Mouse (Mus musculus): ENCODE measurements around the gene Rccd1. TPM values are rescaled to one million over a fixed set of nuclear protein-coding genes. Genes with fewer than 3 reads are reported as not detected.
A peak's percentile ranks its signal among the peaks of the same experiment; 100 is the strongest.

Rccd1 gene
- total RNA-seq, 2 experiments from 2014 or later: 5.2 to 9.9 TPM

DNA sequence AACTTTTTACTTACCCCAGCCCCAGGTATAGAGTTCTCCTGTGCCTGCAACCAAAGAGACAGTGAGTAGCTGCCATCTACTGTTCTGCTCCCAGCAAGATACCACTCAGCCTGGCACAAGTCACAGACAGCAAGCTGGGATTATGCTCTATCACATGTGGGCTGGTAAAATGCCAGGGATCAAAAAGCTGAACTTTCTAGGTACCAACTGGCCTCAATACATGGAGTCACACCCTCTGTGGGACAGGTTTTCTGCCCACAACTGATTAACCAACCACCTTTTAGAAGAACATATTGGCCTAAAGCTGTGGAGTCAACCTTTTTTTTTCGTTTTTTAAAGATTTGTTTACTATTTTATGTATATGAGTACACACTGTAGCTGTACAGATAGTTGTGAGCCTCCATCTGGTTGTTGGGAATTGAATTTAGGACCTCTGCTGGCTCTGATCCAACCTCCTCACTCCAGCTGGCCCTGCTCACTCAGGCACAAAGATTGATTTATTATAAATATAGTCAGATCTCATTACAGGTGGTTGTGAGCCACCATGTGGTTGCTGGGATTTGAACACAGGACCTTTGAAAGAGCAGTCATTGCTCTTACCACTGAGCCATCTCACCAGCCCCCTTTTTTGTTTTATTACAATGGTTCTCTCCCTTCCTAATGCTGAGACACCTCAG is 6.7 kb downstream of the Rccd1 start:
- intact Hi-C loops (cut with DNase I): no loop called here
- no peak for DNase-seq

DNA sequence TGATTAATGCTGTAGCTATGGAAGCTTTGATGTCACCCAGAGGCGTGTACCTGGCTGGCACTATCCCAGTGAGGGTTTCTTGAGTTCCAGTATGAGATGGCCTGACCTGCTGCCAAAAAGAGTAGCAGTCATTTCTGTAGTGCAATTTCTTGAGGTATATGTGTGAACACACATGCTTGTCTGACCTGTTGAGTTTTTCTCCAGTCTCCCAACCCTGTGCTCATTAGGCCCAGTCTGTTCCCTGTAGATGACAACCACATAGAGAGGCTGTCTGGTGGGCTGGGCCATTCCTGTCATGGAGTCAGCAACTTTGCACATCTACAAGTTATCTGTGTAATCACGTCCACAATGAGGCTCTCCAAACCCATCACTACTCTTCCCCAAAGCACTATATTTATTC is 8.5 kb downstream of the Rccd1 start:
- DNase-seq: no peak
- intact Hi-C loops (cut with DNase I): no loop called here

- no peak for DNase-seq
- intact Hi-C loops (cut with DNase I): no loop called here
Observed at GRCm38 (mm10) chr7:80310771-80311170, 13.5 kb downstream of the Rccd1 start.

DNA sequence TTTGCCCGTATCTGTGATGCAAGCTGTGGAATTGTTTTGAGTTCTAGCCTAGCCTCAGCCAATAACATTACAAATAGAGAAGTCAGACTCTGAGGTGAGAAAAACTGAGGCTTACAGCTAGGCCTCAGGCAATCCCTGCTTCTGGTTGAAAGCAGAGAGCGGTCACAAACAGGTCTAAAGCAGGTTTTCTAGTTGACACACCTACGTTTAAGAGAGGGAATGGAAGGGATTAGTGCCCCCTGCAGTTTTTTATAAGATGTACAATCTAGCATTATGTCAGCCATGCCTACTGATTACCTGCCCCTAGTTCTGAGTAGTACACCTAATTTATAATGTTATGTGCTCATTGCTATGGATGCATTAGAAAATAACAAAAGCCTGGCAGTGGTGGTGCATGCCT is 16.5 kb downstream of the Rccd1 start:
- intact Hi-C loops (cut with DNase I): no loop called here
- no peak for DNase-seq

- intact Hi-C loops (cut with DNase I): no loop called here
- DNase-seq: no peak
Observed at GRCm38 (mm10) chr7:80301522-80301921, 22.7 kb downstream of the Rccd1 start.

- intact Hi-C loops (cut with DNase I): no loop called here
- no peak for DNase-seq
Observed at GRCm38 (mm10) chr7:80299568-80299967, 24.7 kb downstream of the Rccd1 start.

GRCm38 (mm10) chr7:80298754-80299153 is 25.5 kb downstream of the Rccd1 start:
- no peak for DNase-seq
- intact Hi-C loops (cut with DNase I): no loop called here

- DNase-seq: no peak
- intact Hi-C loops (cut with DNase I): no loop called here
Observed at GRCm38 (mm10) chr7:80297041-80297440, 27.2 kb downstream of the Rccd1 start.

GRCm38 (mm10) chr7:80296462-80296861 is 27.8 kb downstream of the Rccd1 start:
- no peak for DNase-seq
- intact Hi-C loops (cut with DNase I): no loop called here

DNA sequence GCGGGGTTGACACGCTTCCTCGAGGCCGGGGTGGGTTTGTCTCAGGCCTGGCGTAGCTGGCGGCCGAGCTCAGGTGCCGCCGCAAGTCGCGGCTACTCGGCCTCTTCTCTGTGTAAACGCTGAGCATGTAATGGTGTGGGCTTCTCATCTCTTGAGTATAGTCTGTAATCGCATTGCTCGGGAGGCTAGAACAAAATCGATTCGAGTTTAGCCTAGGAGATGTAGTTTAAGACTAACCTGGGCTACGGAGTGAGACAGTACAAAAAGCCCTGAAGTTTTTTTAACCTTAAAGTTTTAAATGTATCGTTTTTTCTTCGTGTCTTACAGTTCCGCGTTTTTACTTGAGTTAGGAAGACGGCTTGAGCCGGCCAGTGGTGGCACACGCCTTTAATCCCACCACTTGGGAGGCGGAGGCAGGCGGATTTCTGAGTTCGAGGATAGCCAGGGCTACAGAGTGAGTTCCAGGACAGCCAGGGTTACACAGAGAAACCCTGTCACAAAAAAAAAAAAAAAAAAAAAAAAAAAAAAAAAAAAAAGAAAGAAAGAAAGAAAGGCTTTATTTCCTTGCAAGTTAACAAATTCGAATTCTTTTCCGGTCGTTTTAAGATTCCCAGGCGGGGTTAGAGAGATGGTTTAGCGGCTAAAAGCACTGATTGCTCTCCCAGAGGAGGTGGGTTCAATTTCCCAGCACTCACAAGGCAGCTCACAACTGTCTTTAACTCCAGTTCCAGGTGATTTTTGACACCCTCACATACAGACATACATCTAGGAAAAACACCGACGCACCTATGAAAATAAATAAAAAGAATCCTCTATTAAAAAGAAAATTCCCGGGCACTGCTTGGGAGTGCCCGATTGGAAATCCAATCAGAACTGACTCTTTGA is 29.2 kb downstream of the Rccd1 start:
- intact Hi-C loops (cut with DNase I): no loop called here
- no peak for DNase-seq

GRCm38 (mm10) chr7:80294062-80294763 is 30.0 kb downstream of the Rccd1 start, which contains the start of gene Prc1:
TSS of gene Prc1 (plus strand) at chr7:80294450.
- intact Hi-C loops (cut with DNase I): no loop called here

GRCm38 (mm10) chr7:80287736-80288135 is 36.5 kb downstream of the Rccd1 start:
- intact Hi-C loops (cut with DNase I): no loop called here

More at GRCm38 (mm10) chr7:80294062-80294763, 30.0 kb downstream of the Rccd1 start, which contains the start of gene Prc1:
- peak; percentile 97 to 99 for DNase-seq

GRCm38 (mm10) chr7:80285725-80286124 is 38.5 kb downstream of the Rccd1 start:
- no peak for DNase-seq
- intact Hi-C loops (cut with DNase I): no loop called here

More at GRCm38 (mm10) chr7:80287736-80288135, 36.5 kb downstream of the Rccd1 start:
- no peak for DNase-seq

DNA sequence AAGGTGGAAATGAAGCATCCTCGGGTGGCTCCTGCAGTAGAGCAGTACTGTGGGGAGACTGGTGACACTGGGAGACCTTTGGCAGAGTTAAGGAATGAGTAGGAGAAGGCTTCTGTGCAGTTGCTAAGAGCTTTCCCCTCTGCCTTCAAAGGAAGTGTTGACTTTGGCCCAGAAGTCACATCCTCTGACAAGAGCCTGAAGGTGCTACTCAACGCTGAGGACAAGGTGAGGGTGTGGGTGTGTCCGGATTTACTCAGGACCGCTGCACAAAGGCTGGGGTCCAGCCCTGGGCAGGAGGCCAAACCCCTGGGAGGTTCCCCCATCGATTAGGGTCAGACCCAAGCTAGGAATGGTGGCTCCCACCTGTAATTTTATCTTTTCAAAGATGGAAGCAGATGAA is 39.9 kb downstream of the Rccd1 start:
- intact Hi-C loops (cut with DNase I): no loop called here
- DNase-seq: no peak

DNA sequence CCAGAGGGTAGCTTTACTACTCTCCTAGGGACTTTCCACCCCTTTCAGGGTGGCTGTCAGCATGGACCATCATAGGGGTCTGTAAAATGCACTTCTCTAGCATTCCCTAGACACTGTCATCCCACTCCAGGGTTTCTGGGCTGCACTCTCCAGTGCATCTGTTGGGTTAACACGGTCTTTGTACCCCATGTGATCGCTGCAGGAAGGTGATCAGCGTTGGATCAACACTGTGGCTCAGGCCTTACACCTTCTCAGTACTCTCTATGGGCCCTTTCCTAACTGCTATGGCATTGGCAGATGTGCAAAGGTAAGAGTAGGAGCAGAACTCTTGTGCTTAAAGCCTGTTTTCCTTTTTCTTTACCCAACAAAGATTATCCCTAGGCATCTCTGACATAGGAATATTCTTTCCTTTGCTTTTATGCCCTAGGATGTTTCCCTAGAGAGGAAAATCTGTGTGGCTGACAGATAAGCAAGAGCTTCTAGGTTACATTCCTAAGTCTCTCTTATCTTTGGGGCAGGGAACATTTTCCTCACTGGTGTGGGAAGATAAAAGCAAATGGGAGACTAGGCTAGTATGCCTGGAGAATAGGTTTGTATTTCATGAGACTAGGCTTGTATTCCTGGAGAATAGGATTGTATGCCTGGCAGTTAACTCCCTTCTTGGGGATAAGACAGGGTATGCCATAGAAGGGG is 40.9 kb downstream of the Rccd1 start:
- intact Hi-C loops (cut with DNase I): no loop called here
- DNase-seq: no peak

DNA sequence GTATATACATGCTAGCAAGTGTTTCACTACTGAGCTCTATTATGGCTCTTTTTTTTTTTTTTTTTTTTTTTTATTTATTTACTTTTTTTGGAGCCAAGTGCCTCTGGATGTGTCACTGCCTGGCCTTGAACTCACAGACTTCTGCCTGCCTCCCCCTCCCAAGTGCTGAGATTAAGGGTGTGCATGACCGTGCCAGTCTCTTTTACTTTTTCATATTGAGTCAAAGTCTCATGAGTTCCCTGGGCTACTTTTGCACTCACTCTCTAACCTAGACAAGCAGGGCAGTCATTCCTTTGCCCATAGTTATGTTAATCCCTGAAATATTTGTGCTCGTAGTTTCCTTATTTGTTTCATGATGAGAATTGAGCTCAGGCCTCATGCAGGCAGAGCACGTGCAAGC is 42.6 kb downstream of the Rccd1 start:
- intact Hi-C loops (cut with DNase I): no loop called here
- no peak for DNase-seq

- intact Hi-C loops (cut with DNase I): no loop called here
- DNase-seq: no peak
Observed at GRCm38 (mm10) chr7:80280998-80281397, 43.3 kb downstream of the Rccd1 start.

DNA sequence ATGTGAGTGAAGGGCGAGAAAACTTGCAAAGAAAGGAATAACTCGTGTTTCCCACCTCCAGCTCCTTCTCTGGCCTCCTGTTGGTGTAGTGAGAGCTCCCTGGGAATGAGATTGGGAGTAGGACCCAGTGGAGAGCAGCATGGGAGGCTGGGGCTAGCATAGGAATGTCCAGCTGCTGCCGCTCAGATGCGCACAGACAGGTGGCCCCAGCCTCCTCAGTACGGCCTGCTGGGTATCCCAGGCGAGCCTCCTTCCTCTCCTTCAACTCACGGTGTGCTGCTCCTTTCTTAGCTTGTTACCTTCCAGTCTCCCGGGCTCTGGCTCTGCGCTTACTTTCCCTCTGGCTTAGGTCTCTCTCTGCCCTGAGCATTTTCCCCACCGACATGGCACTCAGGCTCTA is 44.2 kb downstream of the Rccd1 start:
- intact Hi-C loops (cut with DNase I): no loop called here

GRCm38 (mm10) chr7:80276374-80276773 is 47.9 kb downstream of the Rccd1 start:
- DNase-seq: no peak
- intact Hi-C loops (cut with DNase I): no loop called here

More for the DNA sequence above, 44.2 kb downstream of the Rccd1 start:
- DNase-seq: no peak

DNA sequence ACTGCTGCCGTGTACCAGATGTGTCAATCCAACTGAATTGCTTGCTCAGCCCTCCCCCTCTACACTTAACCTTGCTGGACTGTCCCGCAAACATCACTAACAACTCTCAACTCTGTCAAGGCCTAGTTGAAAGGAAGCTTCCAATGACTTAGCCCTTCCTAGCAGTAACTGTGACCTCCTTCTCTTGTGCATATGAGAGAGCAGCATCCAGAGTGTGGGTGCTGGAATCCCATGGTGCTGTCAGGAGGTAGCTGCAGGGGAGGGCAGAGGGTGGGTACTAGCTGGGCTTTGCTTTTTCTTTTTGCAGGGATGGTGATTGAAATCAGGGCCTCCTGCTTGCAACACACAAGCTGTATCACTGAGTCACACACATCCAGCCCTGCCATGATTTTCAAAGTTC is 50.8 kb downstream of the Rccd1 start:
- intact Hi-C loops (cut with DNase I): no loop called here
- no peak for DNase-seq
